Mouse (Mus musculus) regulatory T cell (primary cell): Measurements from ENCODE around the gene Apoh.

Experiments used
- in situ Hi-C: fragments of 300-600 bp; cut with MboI, MseI; formaldehyde crosslinking; loops from one replicate; pipeline ENCODE4 v1.15.1; 2025; ENCODE audit warnings: high pct_unique_total_duplicates

Gene Apoh

DNA sequence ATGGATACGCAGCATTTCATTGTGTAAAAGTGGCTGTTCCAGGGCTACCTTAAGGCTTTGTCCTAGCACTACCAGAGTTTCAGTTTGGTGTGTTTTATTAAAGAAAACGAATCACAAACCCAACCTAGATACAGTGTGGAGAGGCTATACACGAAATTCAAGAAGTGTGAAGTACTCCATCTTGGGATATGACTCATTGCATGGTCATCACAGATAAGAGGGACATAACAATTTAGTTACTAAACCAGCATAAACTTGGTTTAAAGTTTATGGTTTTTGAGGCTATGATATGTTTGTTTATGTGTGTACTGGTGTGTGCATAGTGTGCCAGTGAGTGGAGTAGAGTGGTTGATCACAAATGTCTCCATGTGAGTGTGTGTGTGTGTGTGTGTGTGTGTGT is 116.4 kb downstream of the Apoh start:
- in situ Hi-C loops, result loop anchor here (10.0 to 25.0 kb wide), 2 partner anchors 578 to 725 kb away; no protein-coding TSS in a partner anchor
